Mouse (Mus musculus) ES-E14 (cell line): Measurements from ENCODE around the gene Epb41l4b.

ENCODE experiments used
- CHD2 ChIP-seq: IDR thresholded peaks from 2 replicates; pipeline ENCODE4 v1.6.1; 2014; ENCODE audit warnings: mild to moderate bottlenecking, low read depth, low read length, inconsistent platforms
- HCFC1 ChIP-seq: IDR thresholded peaks from 2 replicates; pipeline ENCODE4 v1.6.1; 2012; ENCODE audit warnings: low read length, inconsistent platforms, borderline replicate concordance; ENCODE audit not compliant: insufficient read depth
- ZC3H11A ChIP-seq: IDR thresholded peaks from 2 replicates; pipeline ENCODE4 v1.6.1; 2012; ENCODE audit warnings: low read depth, mild to moderate bottlenecking, inconsistent platforms, low read length, borderline replicate concordance
- ZNF384 ChIP-seq: IDR thresholded peaks from 2 replicates; pipeline ENCODE4 v1.6.1; 2012; ENCODE audit warnings: low read depth, low read length, inconsistent platforms

DNA sequence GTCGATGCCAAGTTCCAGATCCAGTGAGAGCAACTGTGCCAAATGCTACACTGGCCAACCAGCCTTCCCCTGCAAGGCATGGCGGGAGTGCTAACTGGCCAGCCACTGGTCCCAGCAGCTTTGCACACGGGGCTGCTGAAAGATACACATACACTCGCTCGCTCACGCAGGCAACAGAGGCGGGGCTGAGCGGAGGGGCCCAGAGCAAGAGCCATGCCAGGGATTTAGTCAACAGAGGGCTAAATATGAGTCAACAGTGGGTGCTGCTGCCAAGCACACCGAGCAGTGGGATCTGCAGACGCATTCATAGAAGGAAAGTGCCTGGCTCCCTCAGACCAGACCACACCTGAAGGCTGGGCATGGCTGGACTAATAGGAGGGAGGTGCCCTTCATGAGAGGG lies 3.8 kb downstream of the Epb41l4b start:
- TF ChIP-seq CHD2 (no peak), ZC3H11A (no peak), HCFC1 (no peak), ZNF384 (no peak)
